Mouse (Mus musculus) liver, postnatal 0 days (tissue): Measurements from ENCODE around the gene Gm43951. TPM values are rescaled to one million over a fixed set of nuclear protein-coding genes. Genes with fewer than 3 reads are reported as not detected.

ENCODE experiments used
- ATAC-seq: fragments of 200-750 bp; cut with Nextera tagmentation; 2 replicates; pipeline ENCODE4 v1.8.0; 2017; ENCODE audit warnings: mild to moderate bottlenecking, moderate library complexity
- DNase-seq: peaks from one replicate; pipeline ENCODE4 v3.0.0-alpha.2; 2016
- H3K27ac ChIP-seq: fragments of 300-500 bp; sonication (generic); 2 replicates; pipeline ENCODE4 v1.5.1; 2014; ENCODE audit warnings: antibody characterized with exemption, moderate library complexity, mild to moderate bottlenecking, low read depth
- H3K27me3 ChIP-seq: fragments of 300-500 bp; sonication (generic); 2 replicates; pipeline ENCODE4 v1.6.1; 2014; ENCODE audit warnings: low read length, control low read depth, mixed read lengths; ENCODE audit not compliant: insufficient read depth
- H3K36me3 ChIP-seq: fragments of 300-500 bp; sonication (generic); replicated peaks from 2 replicates; pipeline ENCODE4 v1.6.1; 2014; ENCODE audit warnings: mild to moderate bottlenecking, control low read depth, low read length, moderate library complexity, mixed read lengths; ENCODE audit not compliant: insufficient read depth
- H3K4me1 ChIP-seq: fragments of 300-500 bp; sonication (generic); 2 replicates; pipeline ENCODE4 v1.6.1; 2014; ENCODE audit warnings: antibody characterized with exemption, mild to moderate bottlenecking, control low read depth; ENCODE audit not compliant: insufficient read depth
- H3K4me2 ChIP-seq: fragments of 300-500 bp; sonication (generic); 2 replicates; pipeline ENCODE4 v1.6.1; 2014; ENCODE audit warnings: low read depth, mild to moderate bottlenecking, low read length, moderate library complexity, mixed read lengths
- H3K4me3 ChIP-seq: fragments of 300-500 bp; sonication (generic); 2 replicates; pipeline ENCODE4 v1.5.1; 2014; ENCODE audit warnings: low read depth, low read length
- H3K9ac ChIP-seq: fragments of 300-500 bp; sonication (generic); replicated peaks from 2 replicates; pipeline ENCODE4 v1.6.1; 2014; ENCODE audit warnings: mild to moderate bottlenecking, moderate library complexity
- H3K9me3 ChIP-seq: fragments of 300-500 bp; sonication (generic); 2 replicates; pipeline ENCODE4 v1.6.1; 2016; ENCODE audit warnings: mild to moderate bottlenecking, control low read depth, low read length, mixed read lengths
- CTCF ChIP-seq: sonication (generic); IDR thresholded peaks from 2 replicates; pipeline ENCODE4 v1.5.1; 2016; ENCODE audit warnings: antibody characterized with exemption, low read depth
- EP300 ChIP-seq: IDR thresholded peaks from 2 replicates; pipeline ENCODE4 v1.6.1; 2016; ENCODE audit warnings: antibody characterized with exemption, low read depth, mild to moderate bottlenecking
- WGBS: fragments of 180-500 bp; shearing (Covaris S2); extraction: QIAGEN DNeasy Blood & Tissue Kit; methylation state at CpG from one replicate; pipeline ENCODE4 v1.1.7; 2014; ENCODE audit not compliant: insufficient replicate concordance; 5-methylcytosine and 5-hydroxymethylcytosine counted together
- polyA plus RNA-seq: library from polyadenylated mRNA; unstranded; fragments of >200 nt; fragmentation: Nextera tagmentation; extraction: Ambion mirVana; gene quantifications from 2 replicates; pipeline ENCODE4 v1.2.1, GENCODE M21; 2015

Gm43951 gene
- polyA plus RNA-seq, 1 experiment from 2014 or later, result not detected

- no peak for TF ChIP-seq CTCF
- TF ChIP-seq EP300, result no peak
- no peaks in the 10 kb centered on the region for H3K27me3 ChIP-seq
- peak; percentile 13; the same call in 1 of the 2 replicates for ATAC-seq
- H3K27ac ChIP-seq, result no peak overlapping the region
- H3K36me3 ChIP-seq, result peaks cover 21% of the 10 kb centered on the region
- H3K9me3 ChIP-seq, result no peaks in the 10 kb centered on the region
- DNase-seq, result no peak
- H3K4me3 ChIP-seq, result no peak overlapping the region
- H3K4me1 ChIP-seq, result no peaks in the 10 kb centered on the region
- H3K9ac ChIP-seq, result no peak overlapping the region
- H3K4me2 ChIP-seq, result no peak overlapping the region
- 66% methylated on average over 4 of the region's 4 CpGs for WGBS
These were observed 36.8 kb downstream of the Gm43951 start for GRCm38 (mm10) chr11:72169871-72170270.

DNA sequence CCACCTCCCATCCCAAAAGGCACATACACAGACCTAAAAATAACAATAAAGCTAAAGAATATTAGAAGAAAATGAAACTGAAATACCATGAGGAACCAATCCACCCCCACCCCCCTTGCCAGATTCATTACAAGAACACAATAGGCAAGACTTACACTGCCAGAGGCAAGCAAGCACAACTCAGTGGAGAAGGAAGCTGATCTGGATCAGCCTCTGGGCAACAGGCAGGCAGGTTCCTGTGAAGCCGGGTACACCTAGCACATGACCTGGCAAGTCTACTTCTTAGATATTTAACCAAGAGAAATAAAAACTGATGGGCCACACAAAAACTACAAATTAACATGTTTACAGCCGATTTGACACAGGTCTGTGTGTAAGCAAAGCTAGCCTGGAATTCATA, 43.4 kb downstream of the Gm43951 start:
- H3K9ac ChIP-seq, result no peak overlapping the region
- DNase-seq (no peak), ATAC-seq (no peak)
- H3K4me1 ChIP-seq, result no peaks in the 10 kb centered on the region
- no peaks in the 10 kb centered on the region for H3K9me3 ChIP-seq
- H3K27ac ChIP-seq, result no peak overlapping the region
- WGBS, result 82% methylated on average over 2 of the region's 2 CpGs
- no peak overlapping the region for H3K4me2 ChIP-seq
- TF ChIP-seq CTCF (no peak), EP300 (no peak)
- no peak overlapping the region for H3K4me3 ChIP-seq
- no peaks in the 10 kb centered on the region for H3K27me3 ChIP-seq
- H3K36me3 ChIP-seq, result 0 out of 2 replicates have a peak, but pooled peaks cover 18% of the 10 kb centered on the region

GRCm38 (mm10) chr11:72156624-72157023, 50.0 kb downstream of the Gm43951 start:
- ATAC-seq (no peak), DNase-seq (no peak)
- no peak overlapping the region for H3K9ac ChIP-seq
- H3K36me3 ChIP-seq, result peaks cover 12% of the 10 kb centered on the region
- no peak for TF ChIP-seq CTCF
- H3K27ac ChIP-seq, result no peak overlapping the region
- H3K9me3 ChIP-seq, result no peaks in the 10 kb centered on the region
- H3K27me3 ChIP-seq, result no peaks in the 10 kb centered on the region
- H3K4me1 ChIP-seq, result no peaks in the 10 kb centered on the region
- no peak overlapping the region for H3K4me3 ChIP-seq
- 68% methylated on average over 2 of the region's 2 CpGs for WGBS
- no peak overlapping the region for H3K4me2 ChIP-seq

DNA sequence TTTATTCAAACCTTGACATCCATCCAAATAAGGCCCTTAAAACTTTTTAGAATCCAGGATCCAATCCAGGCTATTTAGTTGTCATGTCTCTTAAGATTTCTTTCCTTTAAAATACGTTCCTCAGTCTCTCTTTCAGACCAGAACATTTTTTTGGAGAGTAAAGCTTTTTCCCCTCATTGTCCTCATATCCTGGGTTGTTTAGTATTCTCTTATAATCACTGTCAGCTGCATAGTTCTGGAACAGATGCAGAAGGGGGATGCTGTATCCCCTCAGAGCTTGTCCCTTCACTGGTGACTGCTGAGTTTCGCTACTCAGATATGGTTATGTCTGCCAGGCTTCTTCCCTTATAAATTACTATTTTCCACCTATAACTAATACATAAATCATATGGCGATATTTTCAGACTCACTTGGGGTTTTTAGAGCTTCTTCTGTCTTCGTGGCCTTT, 50.6 kb downstream of the Gm43951 start:
- no peak for DNase-seq
- Histone ChIP-seq H3K27ac (no peak overlapping the region), H3K36me3 (peaks cover 12% of the 10 kb centered on the region), H3K4me3 (no peak overlapping the region), H3K4me2 (no peak overlapping the region), H3K4me1 (no peaks in the 10 kb centered on the region), H3K9me3 (no peaks in the 10 kb centered on the region), H3K27me3 (no peaks in the 10 kb centered on the region), H3K9ac (no peak overlapping the region)
- ATAC-seq, result no peak
- no peak for TF ChIP-seq EP300
- no peak for TF ChIP-seq CTCF
- 81% methylated on average over 4 of the region's 4 CpGs for WGBS

DNA sequence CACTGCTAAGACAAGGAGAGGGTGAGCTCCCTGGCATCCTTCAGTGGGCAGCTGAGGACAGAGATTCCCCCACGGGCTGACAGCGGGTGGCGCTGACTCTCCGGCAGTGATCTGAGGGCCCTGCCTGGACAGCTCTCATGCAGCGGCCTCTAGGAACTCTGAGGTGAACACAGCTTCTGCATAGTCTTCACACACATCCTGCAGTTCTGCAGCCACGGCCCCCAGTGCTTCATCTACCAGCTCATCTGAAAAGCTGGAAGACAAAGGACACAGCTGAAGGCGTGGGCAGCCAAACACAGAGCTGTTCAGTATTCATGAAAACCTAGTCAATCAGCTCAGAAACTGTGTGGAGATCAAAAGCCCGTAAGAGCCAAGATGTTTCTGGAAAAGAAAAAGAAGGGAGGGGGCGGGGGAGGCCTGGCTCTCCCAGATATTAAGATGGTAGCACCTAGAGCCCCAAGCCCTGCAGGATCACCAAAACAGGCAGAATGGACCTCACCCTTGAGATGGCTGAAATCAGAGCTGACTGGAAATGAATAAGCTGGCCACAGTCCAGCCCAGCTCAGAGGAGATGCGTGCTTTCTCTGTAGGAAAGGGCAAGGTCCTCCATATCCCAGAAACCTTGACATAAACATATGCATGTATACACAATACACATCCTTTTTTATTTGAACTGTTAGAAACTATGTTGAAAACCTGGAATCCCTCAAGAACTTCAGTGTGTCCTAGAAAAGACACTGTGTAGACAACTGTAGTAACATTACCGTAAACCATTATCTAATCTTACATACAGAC, 51.3 kb downstream of the Gm43951 start:
- H3K27ac ChIP-seq, result no peak overlapping the region
- DNase-seq, result no peak
- H3K27me3 ChIP-seq, result no peaks in the 10 kb centered on the region
- H3K36me3 ChIP-seq, result peaks cover 12% of the 10 kb centered on the region
- no peak for ATAC-seq
- H3K9me3 ChIP-seq, result no peaks in the 10 kb centered on the region
- no peak overlapping the region for H3K4me3 ChIP-seq
- H3K9ac ChIP-seq, result no peak overlapping the region
- no peaks in the 10 kb centered on the region for H3K4me1 ChIP-seq
- WGBS, result 83% methylated on average over 11 of the region's 11 CpGs
- TF ChIP-seq CTCF, result no peak
- TF ChIP-seq EP300, result no peak
- no peak overlapping the region for H3K4me2 ChIP-seq

Other genes with a start within 250 kb of the Gm43951 start
- 0.05 and 0.11 TPM in 2 replicates for gene Aipl1, start 169.3 kb downstream of the Gm43951 start, polyA plus RNA-seq
- 7.0 and 7.4 TPM in 2 replicates for gene Pimreg, start 164.8 kb downstream of the Gm43951 start, polyA plus RNA-seq
- gene Pitpnm3, start 71.1 kb downstream of the Gm43951 start, polyA plus RNA-seq, result 0.02 TPM in 1 of 2 replicates, not detected in the other
- 1.7 and 1.8 TPM in 2 replicates for gene 4933427D14Rik, start 619 bp upstream of the Gm43951 start, polyA plus RNA-seq
- gene Txndc17, start 707 bp upstream of the Gm43951 start, polyA plus RNA-seq, result 71.3 and 76.8 TPM in 2 replicates
- 12.2 and 12.5 TPM in 2 replicates for gene Med31, start 8.8 kb upstream of the Gm43951 start, polyA plus RNA-seq
- gene Slc13a5, start 60.4 kb upstream of the Gm43951 start, polyA plus RNA-seq, result not detected in 2 replicates
- 11.7 and 13.1 TPM in 2 replicates for gene Xaf1, start 94.8 kb upstream of the Gm43951 start, polyA plus RNA-seq
- gene Fbxo39, start 107.6 kb upstream of the Gm43951 start, polyA plus RNA-seq, result not detected in 2 replicates
- gene Tekt1, start 155.6 kb upstream of the Gm43951 start, polyA plus RNA-seq, result 0.07 TPM in 1 of 2 replicates, not detected in the other
- 3.5 and 4.0 TPM in 2 replicates for gene Smtnl2, start 204.9 kb upstream of the Gm43951 start, polyA plus RNA-seq
- gene Ggt6, start 228.7 kb upstream of the Gm43951 start, polyA plus RNA-seq, result 0.79 and 1.2 TPM in 2 replicates
- gene Mybbp1a, start 234.5 kb upstream of the Gm43951 start, polyA plus RNA-seq, result 40.2 and 44.5 TPM in 2 replicates